Mouse (Mus musculus) liver, adult 2 months (tissue): Measurements from ENCODE around the gene Homer3. TPM values are rescaled to one million over a fixed set of nuclear protein-coding genes. Genes with fewer than 3 reads are reported as not detected.

Source experiments
- DNase-seq: peaks from one replicate; pipeline ENCODE4 v3.0.0-alpha.2; 2011; ENCODE audit warnings: low read depth, low spot score; ENCODE audit errors: extremely low read depth
- H3K27ac ChIP-seq: fragments of 200-500 bp; replicated peaks from 2 replicates; pipeline ENCODE4 v1.5.1; 2012; ENCODE audit warnings: low read depth, mild to moderate bottlenecking, control low read depth, inconsistent platforms, low read length; ENCODE audit not compliant: insufficient read depth
- H3K27me3 ChIP-seq: fragments of 200-500 bp; 2 replicates; pipeline ENCODE4 v1.6.1; 2012; ENCODE audit warnings: mild to moderate bottlenecking, moderate library complexity, low read length, inconsistent platforms; ENCODE audit not compliant: control insufficient read depth, insufficient read depth
- H3K36me3 ChIP-seq: fragments of 200-500 bp; 2 replicates; pipeline ENCODE4 v1.6.1; 2012; ENCODE audit warnings: low read length, inconsistent platforms; ENCODE audit not compliant: control insufficient read depth, insufficient read depth
- H3K4me1 ChIP-seq: fragments of 200-500 bp; 2 replicates; pipeline ENCODE4 v1.6.1; 2011; ENCODE audit warnings: low read length; ENCODE audit not compliant: control insufficient read depth, insufficient read depth
- H3K4me3 ChIP-seq: fragments of 200-500 bp; 2 replicates; pipeline ENCODE4 v1.5.1; 2011; ENCODE audit warnings: low read depth, mild to moderate bottlenecking, control low read depth, low read length, moderate library complexity; ENCODE audit not compliant: insufficient read depth
- H3K79me2 ChIP-seq: fragments of 200-500 bp; 2 replicates; pipeline ENCODE4 v1.6.1; 2012; ENCODE audit warnings: inconsistent platforms, mild to moderate bottlenecking, low read length, moderate library complexity; ENCODE audit not compliant: control insufficient read depth, insufficient read depth
- H3K9ac ChIP-seq: fragments of 200-500 bp; 2 replicates; pipeline ENCODE4 v1.6.1; 2012; ENCODE audit warnings: low read depth, mild to moderate bottlenecking, control low read depth, inconsistent platforms, low read length
- CTCF ChIP-seq: fragments of 200-500 bp; IDR thresholded peaks from 2 replicates; pipeline ENCODE4 v1.5.1; 2011; ENCODE audit warnings: low read depth, low read length, control low read depth
- POLR2A ChIP-seq: fragments of 200-500 bp; IDR thresholded peaks from 2 replicates; pipeline ENCODE4 v1.6.1; 2011; ENCODE audit warnings: low read length, control low read depth; ENCODE audit not compliant: insufficient read depth; ENCODE audit errors: extremely low read depth
- WGBS: fragments of 180-500 bp; shearing (Covaris S2); methylation state at CpG from one replicate; pipeline ENCODE4 v1.1.7; 2018; 5-methylcytosine and 5-hydroxymethylcytosine counted together
- polyA plus RNA-seq: library from polyadenylated mRNA; depleted of rRNA; stranded (reverse); fragments of >200 nt; gene quantifications from 2 replicates; pipeline ENCODE4 v1.2.3, GENCODE M21; 2012; rRNA removed
- total RNA-seq: library from RNA; depleted of rRNA; stranded (reverse); fragments of >200 nt; gene quantifications from 2 replicates; pipeline ENCODE4 v1.2.3, GENCODE M21; 2014; rRNA removed

Gene Homer3
- total and polyA plus RNA-seq, 2 experiments, result 1.4 to 3.1 TPM

DNA sequence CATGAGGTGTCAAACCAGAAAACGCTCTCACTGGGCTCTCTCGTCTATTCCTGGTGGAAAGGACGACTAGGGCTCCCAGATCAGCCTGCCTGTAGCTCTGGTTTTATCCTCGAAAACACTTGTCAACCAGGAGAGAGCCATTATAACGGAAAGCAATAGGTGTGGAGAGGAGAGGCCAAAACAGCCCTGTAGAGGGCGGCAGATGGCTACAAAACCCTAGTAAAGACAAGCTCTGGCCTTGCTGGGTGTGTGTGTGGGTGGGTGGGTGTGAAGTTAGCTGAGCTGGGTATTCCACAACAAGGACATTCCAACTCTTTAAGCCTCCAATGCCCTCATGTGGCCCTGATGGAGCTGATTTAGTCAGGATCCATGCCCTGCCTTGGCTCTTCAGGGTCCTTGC is 61.1 kb downstream of the Homer3 start:
- Histone ChIP-seq H3K79me2 (peaks cover 33% of the 10 kb centered on the region), H3K4me1 (peaks cover 12% of the 10 kb centered on the region), H3K36me3 (peaks cover 18% of the 10 kb centered on the region), H3K9ac (no peak overlapping the region), H3K27ac (no peak overlapping the region), H3K27me3 (no peaks in the 10 kb centered on the region), H3K4me3 (no peak overlapping the region)
- WGBS, result 83% methylated on average over 6 of the region's 6 CpGs
- no peak for DNase-seq
- TF ChIP-seq CTCF (peak; percentile 56), POLR2A (no peak)

Other genes starting within 250 kb of the Homer3 start
- 18.0 and 24.4 TPM in 2 replicates for gene Mau2, start 240.1 kb upstream of the Homer3 start, total RNA-seq
- gene Mau2, start 240.1 kb upstream of the Homer3 start, polyA plus RNA-seq, result 30.1 and 40.5 TPM in 2 replicates
- gene Sugp1, start 240.0 kb upstream of the Homer3 start, total RNA-seq, result 5.1 and 5.6 TPM in 2 replicates
- 5.1 and 5.3 TPM in 2 replicates for gene Sugp1, start 240.0 kb upstream of the Homer3 start, polyA plus RNA-seq
- 43.8 and 67.9 TPM in 2 replicates for gene Tm6sf2, start 209.9 kb upstream of the Homer3 start, total RNA-seq
- 152 and 203 TPM in 2 replicates for gene Tm6sf2, start 209.9 kb upstream of the Homer3 start, polyA plus RNA-seq
- 2.2 and 4.2 TPM in 2 replicates for gene Hapln4, start 199.4 kb upstream of the Homer3 start, total RNA-seq
- 4.4 and 8.8 TPM in 2 replicates for gene Hapln4, start 199.4 kb upstream of the Homer3 start, polyA plus RNA-seq
- under 0.01 TPM in 1 of 2 replicates, not detected in the other for gene Ncan, start 162.0 kb upstream of the Homer3 start, total RNA-seq
- not detected in 2 replicates for gene Ncan, start 162.0 kb upstream of the Homer3 start, polyA plus RNA-seq
- 3.3 and 4.4 TPM in 2 replicates for gene Nr2c2ap, start 151.5 kb upstream of the Homer3 start, total RNA-seq
- 15.0 and 16.6 TPM in 2 replicates for gene Nr2c2ap, start 151.5 kb upstream of the Homer3 start, polyA plus RNA-seq
- gene Rfxank, start 143.7 kb upstream of the Homer3 start, total RNA-seq, result 9.4 and 13.6 TPM in 2 replicates
- gene Rfxank, start 143.7 kb upstream of the Homer3 start, polyA plus RNA-seq, result 16.0 and 27.8 TPM in 2 replicates
- 20.1 and 20.7 TPM in 2 replicates for gene Borcs8, start 143.3 kb upstream of the Homer3 start, total RNA-seq
- 53.4 and 55.0 TPM in 2 replicates for gene Borcs8, start 143.3 kb upstream of the Homer3 start, polyA plus RNA-seq
- 0.09 and 0.34 TPM in 2 replicates for gene Mef2b, start 143.1 kb upstream of the Homer3 start, total RNA-seq
- gene Mef2b, start 143.1 kb upstream of the Homer3 start, polyA plus RNA-seq, result not detected in 2 replicates
- 18.3 and 20.4 TPM in 2 replicates for gene Tmem161a, start 110.5 kb upstream of the Homer3 start, total RNA-seq
- gene Tmem161a, start 110.5 kb upstream of the Homer3 start, polyA plus RNA-seq, result 40.4 and 60.4 TPM in 2 replicates
- 31.4 and 48.5 TPM in 2 replicates for gene Slc25a42, start 70.5 kb upstream of the Homer3 start, total RNA-seq
- gene Slc25a42, start 70.5 kb upstream of the Homer3 start, polyA plus RNA-seq, result 96.9 and 117 TPM in 2 replicates
- gene Sugp2, start 48.6 kb upstream of the Homer3 start, total RNA-seq, result 5.3 and 7.0 TPM in 2 replicates
- gene Sugp2, start 48.6 kb upstream of the Homer3 start, polyA plus RNA-seq, result 9.7 and 12.4 TPM in 2 replicates
- gene Armc6, start 48.4 kb upstream of the Homer3 start, total RNA-seq, result 4.4 and 6.2 TPM in 2 replicates
- 9.6 and 11.6 TPM in 2 replicates for gene Armc6, start 48.4 kb upstream of the Homer3 start, polyA plus RNA-seq
- gene Ddx49, start 19.7 kb downstream of the Homer3 start, total RNA-seq, result 19.3 and 22.7 TPM in 2 replicates
- 24.4 and 36.5 TPM in 2 replicates for gene Ddx49, start 19.7 kb downstream of the Homer3 start, polyA plus RNA-seq
- gene Cope, start 19.7 kb downstream of the Homer3 start, total RNA-seq, result 169 and 197 TPM in 2 replicates
- 327 and 394 TPM in 2 replicates for gene Cope, start 19.7 kb downstream of the Homer3 start, polyA plus RNA-seq
- gene Cers1, start 32.9 kb downstream of the Homer3 start, total RNA-seq, result not detected in 2 replicates
- 0.04 TPM in 2 replicates for gene Cers1, start 32.9 kb downstream of the Homer3 start, polyA plus RNA-seq
- not detected in 2 replicates for gene Gdf1, start 47.0 kb downstream of the Homer3 start, total RNA-seq
- gene Gdf1, start 47.0 kb downstream of the Homer3 start, polyA plus RNA-seq, result not detected in 2 replicates
- gene Upf1, start 70.5 kb downstream of the Homer3 start, total RNA-seq, result 19.0 and 26.3 TPM in 2 replicates
- 20.3 and 22.3 TPM in 2 replicates for gene Upf1, start 70.5 kb downstream of the Homer3 start, polyA plus RNA-seq
- not detected in 2 replicates for gene Comp, start 90.7 kb downstream of the Homer3 start, total RNA-seq
- 0.24 TPM in 1 of 2 replicates, not detected in the other for gene Comp, start 90.7 kb downstream of the Homer3 start, polyA plus RNA-seq
- gene Crtc1, start 156.8 kb downstream of the Homer3 start, total RNA-seq, result 1.2 and 1.9 TPM in 2 replicates
- 6.9 and 8.2 TPM in 2 replicates for gene Crtc1, start 156.8 kb downstream of the Homer3 start, polyA plus RNA-seq
- 3.5 and 4.5 TPM in 2 replicates for gene Klhl26, start 194.1 kb downstream of the Homer3 start, total RNA-seq
- gene Klhl26, start 194.1 kb downstream of the Homer3 start, polyA plus RNA-seq, result 13.7 and 15.3 TPM in 2 replicates
- 0.34 TPM in 1 of 2 replicates, not detected in the other for gene Tmem59l, start 204.5 kb downstream of the Homer3 start, total RNA-seq
- gene Tmem59l, start 204.5 kb downstream of the Homer3 start, polyA plus RNA-seq, result 0.10 TPM in 1 of 2 replicates, not detected in the other
- not detected in 2 replicates for gene Crlf1, start 210.3 kb downstream of the Homer3 start, total RNA-seq
- gene Crlf1, start 210.3 kb downstream of the Homer3 start, polyA plus RNA-seq, result not detected in 2 replicates
- 60.8 and 75.2 TPM in 2 replicates for gene Rex1bd, start 223.9 kb downstream of the Homer3 start, total RNA-seq
- 141 and 152 TPM in 2 replicates for gene Rex1bd, start 223.9 kb downstream of the Homer3 start, polyA plus RNA-seq
- 750 and 1,062 TPM in 2 replicates for gene Uba52, start 228.0 kb downstream of the Homer3 start, total RNA-seq
- 596 and 770 TPM in 2 replicates for gene Uba52, start 228.0 kb downstream of the Homer3 start, polyA plus RNA-seq
- gene Fkbp8, start 244.9 kb downstream of the Homer3 start, total RNA-seq, result 271 and 321 TPM in 2 replicates
- 455 and 489 TPM in 2 replicates for gene Fkbp8, start 244.9 kb downstream of the Homer3 start, polyA plus RNA-seq
- 36.7 and 42.6 TPM in 2 replicates for gene Kxd1, start 245.1 kb downstream of the Homer3 start, total RNA-seq
- gene Kxd1, start 245.1 kb downstream of the Homer3 start, polyA plus RNA-seq, result 68.4 and 72.3 TPM in 2 replicates